Mouse (Mus musculus) B cell, adult 62 days (primary cell): Measurements from ENCODE around the gene Disc1. TPM values are rescaled to one million over a fixed set of nuclear protein-coding genes. Genes with fewer than 3 reads are reported as not detected.

Source experiments
- total RNA-seq: library from RNA; stranded (reverse); gene quantifications from 4 replicates; pipeline ENCODE4 v1.2.4, GENCODE M21; 2023

Gene Disc1
- total RNA-seq = 2.9 to 4.0 TPM (median 3.0 TPM) in 4 replicates

GRCm38 (mm10) chr8:125053505-125054435, at the start of gene Disc1:
Gene Disc1, plus strand, starts transcription at chr8:125054195.

GRCm38 (mm10) chr8:125012695-125013627, 41.0 kb upstream of the Disc1 start, which contains the start of gene Tsnax:
Gene Tsnax, plus strand, starts transcription at chr8:125012997.

Other genes starting within 250 kb of the Disc1 start
- gene Gnpat, start 191.2 kb upstream of the Disc1 start, total RNA-seq = 57.4 to 66.7 TPM (median 61.4 TPM) in 4 replicates
- gene 2810004N23Rik, start 191.1 kb upstream of the Disc1 start, total RNA-seq = 21.0 to 25.7 TPM (median 22.8 TPM) in 4 replicates
- 11.1 to 12.3 TPM (median 11.8 TPM) in 4 replicates for gene Exoc8, start 156.5 kb upstream of the Disc1 start, total RNA-seq
- 27.8 to 32.2 TPM (median 30.7 TPM) in 4 replicates for gene Sprtn, start 156.3 kb upstream of the Disc1 start, total RNA-seq
- gene Egln1, start 104.9 kb upstream of the Disc1 start, total RNA-seq = 15.4 to 17.3 TPM (median 16.9 TPM) in 4 replicates
- 42.0 to 49.1 TPM (median 44.9 TPM) in 4 replicates for gene Tsnax, start 41.2 kb upstream of the Disc1 start, total RNA-seq